Mouse (Mus musculus) monocyte, adult 5-6 weeks (primary cell): Measurements from ENCODE around the gene Ccl27a. TPM values are rescaled to one million over a fixed set of nuclear protein-coding genes. Genes with fewer than 3 reads are reported as not detected.
A peak's percentile ranks its signal among the peaks of the same experiment; 100 is the strongest.

ENCODE experiments used
- ATAC-seq: fragments of 153-309, 156-312 bp; replicated peaks from 2 replicates; pipeline ENCODE4 v1.8.0; 2017; ENCODE audit warnings: mild to moderate bottlenecking; ENCODE audit not compliant: low TSS enrichment, insufficient number of reproducible peaks, severe bottlenecking, poor library complexity, low FRiP score
- total RNA-seq: library from RNA; stranded (forward); fragments of 200-1000, 200-491, 200-594 nt; gene quantifications from 3 replicates; pipeline ENCODE4 v1.2.3, GENCODE M21; 2017

Gene Ccl27a
- total RNA-seq, 1 experiment from 2014 or later = not detected

DNA sequence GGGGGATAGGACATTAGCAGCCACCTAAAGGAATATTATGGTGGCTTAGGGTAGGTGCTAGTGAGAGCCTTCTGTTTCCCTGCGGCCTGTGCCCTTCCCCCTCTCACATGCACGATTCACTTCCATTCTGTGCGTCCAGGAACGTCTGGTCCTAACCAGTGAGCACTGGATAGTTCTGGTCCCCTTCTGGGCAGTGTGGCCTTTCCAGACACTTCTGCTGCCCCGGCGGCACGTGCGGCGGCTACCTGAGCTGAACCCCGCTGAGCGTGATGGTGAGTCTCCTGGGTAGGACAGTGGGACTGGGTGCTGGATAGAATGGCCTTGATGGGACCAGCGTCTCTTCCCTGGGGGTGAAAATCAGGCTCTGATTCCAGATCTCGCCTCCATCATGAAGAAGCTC lies 16.7 kb downstream of the Ccl27a start:
- ATAC-seq = no peak

GRCm38 (mm10) chr4:41756440-41756839 lies 17.6 kb downstream of the Ccl27a start:
- ATAC-seq = no peak

GRCm38 (mm10) chr4:41755338-41756305 lies 18.4 kb downstream of the Ccl27a start, which contains the start of gene Sigmar1:
Gene Sigmar1, minus strand, starts transcription at chr4:41756157.
- peak; percentile 74 for ATAC-seq

GRCm38 (mm10) chr4:41754797-41755337 lies 19.2 kb downstream of the Ccl27a start, which contains the start of gene Galt:
Gene Galt, plus strand, starts transcription at chr4:41755228.
- peak; percentile 36 for ATAC-seq

- ATAC-seq = no peak
Measured at GRCm38 (mm10) chr4:41745021-41745420, 29.0 kb downstream of the Ccl27a start.

GRCm38 (mm10) chr4:41744131-41744530 lies 29.9 kb downstream of the Ccl27a start:
- no peak for ATAC-seq

GRCm38 (mm10) chr4:41741158-41741560 lies 32.9 kb downstream of the Ccl27a start:
- peak; percentile 84 for ATAC-seq

DNA sequence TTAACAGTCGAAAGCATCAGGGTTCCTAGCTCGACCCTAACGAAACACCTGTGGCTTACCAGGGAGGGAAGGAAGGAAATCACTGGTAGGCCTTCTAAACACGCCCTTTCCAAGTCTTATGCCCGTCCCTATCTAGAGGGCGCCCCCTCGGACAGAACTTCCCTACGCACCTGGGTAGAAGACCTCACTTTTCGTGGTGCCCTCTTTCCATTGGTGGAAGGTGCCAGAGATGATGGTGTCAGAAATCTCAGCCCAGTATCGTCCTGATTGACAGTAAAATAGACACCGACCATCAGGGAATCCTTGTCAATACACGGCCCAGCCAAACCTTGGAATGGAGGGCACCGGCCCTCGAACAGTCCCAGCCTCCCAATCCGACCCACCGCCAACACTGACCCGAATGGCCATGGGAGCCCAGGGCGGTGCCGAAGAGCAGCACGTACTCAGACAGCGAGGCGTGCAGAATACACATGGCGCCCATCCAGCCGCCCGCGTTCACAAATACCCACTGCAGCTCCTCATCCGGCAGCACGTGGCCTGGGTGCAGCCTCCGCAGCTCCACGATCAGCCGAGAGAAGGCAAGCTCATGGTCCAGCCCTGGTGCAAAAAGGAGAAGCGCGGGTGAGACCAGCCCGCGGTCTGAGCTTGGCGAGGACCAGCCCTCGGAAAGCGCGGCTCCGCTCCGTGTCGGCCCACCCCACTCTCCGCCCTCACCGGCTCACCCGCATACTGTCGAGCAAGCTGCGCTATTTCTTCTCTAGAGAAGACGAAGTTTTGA lies 33.5 kb downstream of the Ccl27a start:
- ATAC-seq = peak; percentile 65

DNA sequence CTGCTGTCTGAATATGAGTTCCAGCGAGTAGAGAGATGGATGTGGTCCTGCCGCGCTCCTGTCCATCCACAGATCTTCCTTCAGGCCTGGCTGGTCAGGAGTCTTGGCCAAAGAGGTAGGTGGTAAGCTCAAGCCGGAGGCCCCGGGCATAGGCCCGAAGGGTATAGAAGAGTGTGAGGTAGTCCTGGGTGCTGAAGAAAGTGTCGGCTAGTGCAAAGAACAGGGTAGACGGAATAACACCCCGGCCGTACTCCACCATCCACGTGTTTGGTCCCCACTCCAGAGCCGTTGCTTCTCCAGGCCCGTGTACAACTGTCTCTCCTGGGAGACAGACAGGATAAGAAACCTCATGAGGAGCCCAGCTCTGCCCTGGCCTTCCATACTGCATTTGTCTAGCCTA lies 34.8 kb downstream of the Ccl27a start:
- ATAC-seq = no peak

DNA sequence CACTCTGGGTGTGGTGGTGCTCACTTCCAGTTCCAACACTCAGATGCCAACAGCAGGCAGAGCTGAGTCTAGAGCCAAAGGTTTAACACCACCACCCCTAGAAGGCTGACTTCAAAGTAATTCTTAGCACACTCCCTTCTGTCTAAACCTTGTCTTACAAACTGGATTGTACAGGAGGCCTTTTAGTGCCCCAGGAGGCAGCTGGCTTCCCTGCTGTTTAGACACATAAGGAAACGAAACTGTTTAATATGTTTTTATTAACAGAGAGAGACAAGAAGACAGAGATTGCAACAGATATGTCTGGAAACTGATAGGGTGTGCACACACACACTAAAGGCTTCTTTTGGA lies 35.8 kb downstream of the Ccl27a start:
- ATAC-seq = no peak

DNA sequence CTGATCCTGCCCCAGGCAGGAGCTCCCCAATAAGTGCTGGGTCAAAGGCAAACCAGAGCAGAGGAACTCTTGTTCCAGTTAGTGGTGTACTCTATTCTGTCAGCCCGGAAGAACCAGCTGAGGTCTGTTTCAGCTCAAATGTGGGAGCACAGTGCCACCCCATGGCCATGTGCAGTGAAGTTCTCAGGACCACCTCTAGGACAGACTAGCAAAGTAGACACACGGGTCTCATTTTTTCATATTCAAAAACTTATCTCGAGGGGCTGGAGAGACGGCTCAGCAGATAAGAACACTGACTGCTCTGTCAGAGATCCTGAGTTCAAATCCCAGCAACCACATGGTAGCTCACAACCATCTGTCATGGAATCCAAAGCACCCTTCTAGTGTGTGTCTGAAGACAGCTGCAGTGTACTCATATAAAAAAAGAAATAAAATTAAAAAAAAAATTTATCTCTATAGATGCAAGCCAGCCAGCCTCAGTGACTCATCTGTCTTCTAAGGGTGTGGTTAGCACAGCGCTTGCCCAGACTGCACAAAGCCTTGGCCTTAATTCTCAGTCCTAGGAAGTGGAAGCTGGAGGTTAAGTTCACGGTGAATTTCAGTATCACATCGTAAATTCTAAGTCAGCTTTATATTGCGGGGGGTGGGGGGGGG lies 36.3 kb downstream of the Ccl27a start:
- peak; percentile 44; the same call in 1 of the 2 replicates for ATAC-seq

- ATAC-seq = no peak
Measured at GRCm38 (mm10) chr4:41731052-41731765, 42.8 kb downstream of the Ccl27a start, which contains the start of gene Arid3c. Gene Arid3c, minus strand, starts transcription at chr4:41731142.

- no peak for ATAC-seq
Measured at GRCm38 (mm10) chr4:41726826-41727621, 47.0 kb downstream of the Ccl27a start.

GRCm38 (mm10) chr4:41722918-41723351 lies 51.1 kb downstream of the Ccl27a start, which contains the start of gene Dctn3:
Gene Dctn3, minus strand, starts transcription at chr4:41723170.
- ATAC-seq = peak; percentile 98
